Mouse (Mus musculus) A20 (cell line): ENCODE measurements around the gene Fmn2.

Source experiments
- DNase-seq: peaks from one replicate; pipeline ENCODE4 v3.0.0-alpha.2; 2011; ENCODE audit warnings: low read depth, low spot score

Fmn2 gene

DNA sequence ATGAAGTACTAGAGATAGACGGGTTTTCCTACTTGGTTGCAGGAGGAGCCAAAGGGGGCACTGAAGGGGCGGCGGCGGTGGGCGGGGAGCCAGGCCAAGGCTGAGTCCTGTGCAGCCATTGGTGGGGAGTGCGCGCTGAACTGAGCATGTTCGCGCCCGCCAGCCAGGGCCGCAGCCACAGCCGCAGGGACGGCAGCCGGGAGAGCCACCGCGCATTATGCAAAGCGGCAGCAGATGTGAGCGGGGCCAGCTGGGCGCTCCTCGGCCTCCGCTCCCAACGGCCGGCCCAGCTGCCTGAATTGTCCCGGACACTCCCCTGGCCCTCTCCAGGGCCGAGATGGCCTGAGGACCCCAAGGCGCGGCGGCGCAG is at the start of gene Fmn2:
Fmn2 (plus strand) TSS at position 165 of the 370 bp plus-strand sequence.
- DNase-seq, result no peak

DNA sequence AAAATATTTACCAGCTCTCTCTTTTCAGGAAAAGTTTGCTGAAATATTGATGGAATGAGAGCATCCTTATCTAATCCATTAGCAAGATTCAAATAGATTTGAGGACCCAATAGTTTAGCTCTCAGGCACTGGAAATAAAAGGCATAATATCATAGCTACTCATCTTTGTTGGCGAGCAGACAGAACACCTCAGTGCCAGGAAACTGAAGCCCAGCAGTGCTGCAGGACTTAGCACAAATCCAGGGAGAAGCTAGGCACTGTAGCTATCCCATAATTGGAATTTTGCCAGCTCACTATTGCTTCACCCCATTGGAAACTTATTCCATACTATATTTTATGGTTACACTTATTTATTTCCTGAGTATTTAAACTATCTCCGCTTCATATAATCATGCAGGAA is 46.5 kb upstream of the Fmn2 start:
- no peak for DNase-seq

DNA sequence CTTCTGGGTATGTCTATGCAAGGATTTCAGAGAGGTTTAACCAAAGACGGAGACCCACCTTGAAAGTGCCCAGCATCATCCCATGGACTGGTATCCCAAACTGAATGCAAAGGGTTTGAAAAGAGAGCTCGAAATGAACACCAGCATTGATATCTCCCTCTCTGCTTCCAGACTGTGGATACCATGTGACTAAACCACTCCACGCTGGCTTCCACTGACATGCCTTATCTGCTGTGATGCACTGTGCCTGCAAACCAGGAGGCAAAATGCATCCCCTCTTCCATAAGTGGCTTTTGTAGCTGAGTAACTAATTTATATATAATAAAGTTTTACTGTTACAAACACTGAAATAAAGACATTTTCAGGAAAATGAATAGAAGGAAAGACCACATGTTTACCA is 36.2 kb upstream of the Fmn2 start:
- no peak for DNase-seq

DNA sequence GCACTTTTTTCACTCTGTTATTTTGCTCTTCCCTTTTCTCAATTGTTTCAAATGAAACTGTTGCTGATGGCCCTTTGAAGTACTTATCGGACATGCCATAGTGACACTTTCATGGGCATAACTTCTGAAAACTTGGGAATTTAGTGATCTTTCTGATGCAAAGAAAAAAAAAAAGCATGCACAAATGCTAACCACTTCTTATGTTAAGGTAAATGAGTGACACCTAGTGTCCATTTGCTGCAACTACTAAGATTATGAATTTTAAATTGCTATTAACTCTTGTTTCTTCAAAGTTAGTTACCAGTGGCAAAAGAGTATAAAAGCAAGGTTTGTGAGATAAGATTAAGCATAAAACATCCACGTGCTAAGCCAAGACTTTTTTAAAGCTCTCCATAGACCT is 35.4 kb upstream of the Fmn2 start:
- DNase-seq, result peak; percentile 11

DNA sequence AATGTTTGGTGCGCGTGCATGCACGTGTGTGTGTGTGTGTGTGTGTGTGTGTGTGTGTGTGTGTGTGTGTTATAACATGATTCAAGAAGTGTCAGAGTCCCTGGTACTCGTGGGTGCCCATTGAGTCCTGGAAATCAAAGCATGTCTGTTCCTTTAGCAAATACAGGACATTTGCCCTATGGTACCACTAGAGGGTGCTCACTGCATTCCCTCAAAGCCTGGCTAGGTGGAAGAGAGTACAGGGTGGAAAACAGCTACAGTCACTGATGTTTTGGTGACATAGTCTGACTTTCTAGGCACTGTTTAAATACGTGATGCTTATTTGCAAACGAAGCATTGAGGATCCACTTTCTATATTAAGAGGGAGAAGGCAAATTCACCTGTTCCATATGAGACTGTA is 31.9 kb upstream of the Fmn2 start:
- peak; percentile 15 for DNase-seq

DNA sequence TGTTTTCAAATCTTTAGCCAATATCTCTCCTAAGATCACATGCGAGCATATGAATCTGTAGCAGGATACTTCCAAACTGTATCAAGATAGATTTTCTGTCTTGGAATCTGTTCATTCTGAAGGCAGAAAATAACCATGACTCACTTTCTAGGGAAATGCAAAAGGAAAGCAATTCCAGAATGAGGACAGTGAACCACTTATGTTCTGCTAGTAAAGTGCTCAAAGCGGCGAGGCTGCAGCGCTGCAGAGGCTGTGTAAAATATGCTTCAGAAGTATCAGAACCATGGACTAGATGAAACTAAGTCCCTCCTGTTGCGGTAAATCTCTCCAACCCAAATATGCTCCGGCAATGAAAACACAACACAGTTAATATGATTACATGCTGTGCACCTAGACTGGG is 19.1 kb upstream of the Fmn2 start:
- DNase-seq, result no peak

DNA sequence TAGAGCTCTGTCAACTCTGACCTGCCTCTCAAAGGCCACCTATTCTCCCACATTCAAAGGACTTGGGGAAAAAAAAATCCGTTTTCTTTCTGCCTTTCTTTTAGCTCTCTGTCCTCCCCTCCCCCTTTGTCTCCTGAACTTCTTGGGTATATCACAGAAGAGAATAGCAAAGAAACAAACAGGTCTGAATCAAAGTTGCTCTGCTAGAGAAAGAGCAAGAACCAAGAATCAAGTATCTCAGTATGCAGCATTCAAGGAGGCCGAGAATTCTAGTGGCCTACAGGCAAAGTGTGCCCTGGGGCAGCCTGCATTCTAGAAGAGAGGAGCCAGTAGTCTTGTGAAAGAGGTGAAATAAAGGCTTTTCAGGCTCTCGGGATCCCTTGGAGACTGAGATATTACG is 1.6 kb upstream of the Fmn2 start:
- DNase-seq, result no peak

DNA sequence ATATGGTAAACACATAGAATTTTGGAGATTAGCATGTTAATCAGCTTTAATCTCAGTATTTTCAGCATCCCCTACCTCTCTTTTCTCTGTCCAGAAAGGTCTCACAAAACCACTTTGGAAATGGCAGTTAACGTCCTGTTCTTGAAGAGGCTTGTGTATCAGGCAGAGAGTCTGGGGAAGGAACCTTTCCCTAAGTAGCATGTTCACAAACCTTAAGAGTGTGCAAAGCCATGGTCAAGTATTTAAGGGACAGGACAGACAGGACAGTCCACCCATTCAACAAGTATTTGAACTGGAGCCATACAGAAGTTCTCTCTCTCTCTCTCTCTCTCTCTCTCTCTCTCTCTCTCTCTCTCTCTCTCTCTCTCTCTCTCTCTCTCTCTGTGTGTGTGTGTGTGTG is 614 bp upstream of the Fmn2 start:
- DNase-seq, result no peak

DNA sequence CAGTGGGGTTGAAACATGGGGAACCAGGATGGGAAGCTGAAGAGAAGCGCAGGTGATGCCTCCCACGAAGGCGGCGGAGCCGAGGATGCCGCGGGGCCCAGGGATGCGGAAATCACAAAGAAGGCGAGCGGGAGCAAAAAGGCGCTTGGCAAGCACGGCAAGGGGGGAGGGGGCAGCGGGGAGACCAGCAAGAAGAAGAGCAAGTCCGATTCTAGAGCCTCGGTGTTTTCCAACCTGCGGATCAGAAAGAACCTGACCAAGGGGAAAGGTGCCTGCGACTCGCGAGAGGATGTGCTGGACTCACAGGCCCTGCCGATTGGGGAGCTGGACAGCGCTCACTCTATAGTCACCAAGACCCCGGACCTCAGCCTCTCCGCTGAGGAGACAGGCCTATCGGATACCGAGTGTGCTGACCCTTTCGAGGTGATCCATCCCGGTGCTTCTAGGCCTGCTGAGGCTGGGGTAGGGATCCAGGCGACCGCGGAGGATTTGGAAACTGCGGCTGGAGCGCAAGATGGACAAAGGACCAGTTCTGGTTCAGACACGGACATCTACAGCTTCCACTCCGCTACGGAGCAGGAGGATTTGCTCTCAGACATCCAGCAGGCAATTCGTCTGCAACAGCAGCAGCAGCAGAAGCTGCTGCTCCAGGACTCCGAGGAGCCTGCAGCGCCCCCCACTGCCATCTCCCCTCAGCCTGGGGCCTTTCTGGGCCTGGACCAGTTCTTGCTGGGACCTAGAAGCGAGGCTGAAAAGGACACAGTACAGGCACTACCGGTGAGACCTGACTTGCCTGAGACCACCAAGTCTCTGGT is 613 bp downstream of the Fmn2 start:
- DNase-seq, result no peak

DNA sequence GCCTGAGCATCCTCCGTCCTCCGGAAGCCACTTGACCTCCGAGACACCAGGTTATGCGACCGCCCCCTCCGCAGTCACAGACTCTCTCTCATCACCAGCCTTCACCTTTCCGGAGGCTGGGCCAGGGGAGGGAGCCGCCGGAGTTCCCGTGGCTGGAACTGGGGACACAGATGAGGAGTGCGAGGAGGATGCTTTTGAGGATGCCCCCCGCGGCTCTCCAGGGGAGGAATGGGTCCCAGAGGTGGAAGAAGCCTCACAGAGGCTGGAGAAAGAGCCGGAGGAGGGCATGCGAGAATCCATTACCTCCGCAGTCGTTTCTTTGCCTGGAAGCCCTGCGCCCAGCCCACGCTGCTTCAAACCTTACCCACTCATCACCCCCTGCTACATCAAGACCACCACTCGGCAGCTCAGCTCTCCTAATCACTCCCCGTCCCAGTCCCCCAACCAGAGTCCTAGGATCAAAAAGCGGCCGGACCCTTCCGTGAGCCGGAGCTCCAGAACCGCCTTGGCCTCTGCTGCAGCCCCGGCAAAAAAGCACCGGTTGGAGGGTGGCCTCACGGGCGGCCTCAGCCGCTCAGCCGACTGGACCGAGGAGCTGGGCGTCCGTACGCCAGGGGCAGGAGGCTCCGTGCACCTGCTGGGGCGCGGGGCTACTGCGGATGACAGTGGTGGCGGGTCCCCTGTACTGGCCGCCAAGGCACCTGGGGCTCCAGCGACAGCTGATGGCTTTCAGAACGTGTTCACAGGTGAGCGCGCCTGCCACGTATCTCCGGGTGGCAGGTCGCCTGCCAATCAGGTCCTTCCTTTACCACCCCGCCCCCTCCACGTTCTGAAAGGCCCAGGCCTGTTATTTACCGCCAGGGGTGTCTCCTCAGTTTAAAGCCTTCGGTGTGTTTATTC is 1.5 kb downstream of the Fmn2 start:
- DNase-seq, result no peak

DNA sequence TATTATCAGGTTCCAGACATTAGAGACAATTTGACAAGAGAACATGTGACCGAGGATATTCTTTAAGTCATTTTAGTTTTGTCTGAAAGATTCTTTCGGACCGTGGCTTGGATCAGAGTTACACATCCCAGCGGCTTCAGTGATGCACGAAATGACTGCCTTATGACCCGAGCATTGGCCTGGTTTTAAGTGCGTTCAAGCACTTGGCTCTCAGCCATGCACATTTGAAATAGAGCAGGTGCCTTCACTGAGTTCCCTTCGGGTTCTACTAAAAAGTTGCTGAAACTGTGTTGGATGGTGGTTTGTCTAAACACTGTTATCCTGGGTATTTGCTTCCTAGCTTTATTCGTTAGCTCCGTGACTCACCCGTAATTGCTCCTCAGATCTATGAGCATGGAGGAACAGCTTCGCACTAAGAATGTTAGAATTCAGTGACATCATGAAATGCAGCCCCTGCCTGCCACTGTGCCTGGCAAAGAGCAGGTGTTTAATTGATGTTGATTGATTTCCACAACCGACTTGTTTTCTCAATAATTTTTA is 7.0 kb downstream of the Fmn2 start:
- DNase-seq, result no peak

DNA sequence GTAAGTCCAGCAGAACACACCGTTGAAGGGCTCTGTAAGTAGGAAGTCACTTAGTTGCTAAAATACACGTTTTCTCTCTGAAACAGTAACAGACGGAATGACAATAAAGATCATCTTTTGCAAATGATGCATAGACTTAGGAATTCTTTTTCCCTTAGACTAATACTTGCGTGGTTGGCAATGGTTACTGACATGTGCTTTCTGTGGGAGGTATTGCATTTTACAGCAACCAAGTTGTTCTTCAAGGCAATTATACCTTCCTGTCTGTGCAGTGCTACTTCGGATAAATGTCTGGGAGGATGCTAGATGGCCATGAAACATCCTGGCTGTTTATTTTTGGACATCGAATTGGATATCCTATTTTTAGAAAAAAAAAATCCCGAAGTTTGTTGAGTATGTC is 11.8 kb downstream of the Fmn2 start:
- DNase-seq, result no peak

DNA sequence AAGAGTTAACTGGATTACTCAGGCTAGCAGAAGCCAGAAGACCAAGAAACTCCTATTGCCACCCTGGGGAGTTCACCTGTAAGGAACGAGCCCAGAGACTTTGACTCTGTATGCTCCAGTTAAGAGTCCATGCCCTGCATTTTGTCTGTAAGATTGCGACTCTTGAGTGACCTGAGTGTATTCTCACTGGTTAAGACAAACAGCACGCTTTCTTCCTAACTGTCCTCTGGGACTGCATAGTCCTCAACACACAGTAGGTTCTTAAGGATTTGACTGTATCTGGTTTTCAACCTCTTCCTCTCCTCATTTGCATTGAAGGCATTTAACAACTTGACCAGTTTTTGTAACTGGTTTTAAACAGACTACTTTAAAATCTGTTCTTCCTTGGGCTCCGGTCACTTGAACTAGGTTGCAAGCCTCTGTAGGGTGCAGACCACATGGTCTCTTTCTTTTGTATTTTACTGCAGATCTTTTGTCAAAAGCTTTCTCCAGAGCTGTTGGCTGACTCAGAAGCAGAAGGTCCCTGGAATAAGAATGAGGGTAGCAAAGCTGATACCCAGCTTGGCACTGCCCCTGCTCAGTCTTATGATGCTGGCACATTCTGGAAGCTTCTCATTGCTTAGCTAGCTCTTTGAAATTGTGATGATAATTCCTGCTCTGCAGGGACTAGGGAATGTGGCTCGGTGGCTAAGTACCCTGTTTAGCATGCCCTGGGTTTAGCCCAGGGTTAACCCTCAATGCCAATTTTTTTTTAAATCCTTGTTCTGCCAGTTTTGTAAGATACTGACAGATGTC is 20.5 kb downstream of the Fmn2 start:
- DNase-seq, result no peak

DNA sequence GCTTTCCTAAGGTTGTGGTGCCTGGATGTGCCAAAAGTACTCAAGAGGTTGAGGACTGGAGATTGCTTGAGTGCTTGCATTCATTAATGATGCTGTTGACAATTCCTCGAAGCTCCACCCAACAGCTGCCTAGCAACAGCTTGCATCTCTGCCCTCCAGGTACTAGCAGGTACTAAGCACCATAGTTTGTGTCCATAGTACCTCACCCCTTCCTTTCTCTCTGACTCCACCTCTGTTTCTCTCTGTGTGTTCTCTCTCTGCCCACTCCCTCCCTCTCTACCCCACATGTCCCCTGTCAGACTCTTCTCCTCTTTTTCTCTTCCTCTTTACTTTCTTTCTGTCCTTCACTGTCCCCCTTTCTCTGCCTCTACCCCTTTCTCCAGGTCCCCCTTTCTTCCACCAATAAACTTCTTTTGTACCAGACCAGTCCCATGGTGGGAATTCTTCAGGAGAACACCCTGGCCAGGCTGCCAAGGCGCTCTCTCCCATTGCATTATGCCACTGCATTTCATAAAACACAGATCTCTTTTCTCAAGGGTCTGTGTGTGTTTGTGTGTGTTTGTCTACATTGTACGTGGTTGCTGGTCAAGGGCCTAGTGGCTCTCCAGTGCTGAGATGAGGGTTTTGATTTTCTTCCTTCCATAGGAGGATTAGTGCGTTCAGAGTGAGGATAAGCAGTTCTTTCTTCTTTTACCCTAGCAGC is 21.3 kb downstream of the Fmn2 start:
- DNase-seq, result no peak

DNA sequence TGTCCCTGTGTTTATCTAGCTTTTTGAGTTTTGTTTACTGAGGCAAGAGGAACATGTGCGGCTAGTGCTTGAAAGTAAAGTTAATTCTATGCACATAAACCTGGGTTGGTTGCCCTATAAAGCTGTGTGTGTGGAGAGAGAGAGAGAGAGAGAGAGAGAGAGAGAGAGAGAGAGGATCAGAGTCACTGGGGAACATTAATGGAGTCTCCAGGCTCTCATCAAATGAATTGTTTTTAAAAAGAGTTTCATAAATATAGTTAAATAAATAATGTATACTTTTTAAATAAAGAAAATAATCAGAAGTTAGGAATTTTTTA is 21.8 kb downstream of the Fmn2 start:
- DNase-seq, result no peak

DNA sequence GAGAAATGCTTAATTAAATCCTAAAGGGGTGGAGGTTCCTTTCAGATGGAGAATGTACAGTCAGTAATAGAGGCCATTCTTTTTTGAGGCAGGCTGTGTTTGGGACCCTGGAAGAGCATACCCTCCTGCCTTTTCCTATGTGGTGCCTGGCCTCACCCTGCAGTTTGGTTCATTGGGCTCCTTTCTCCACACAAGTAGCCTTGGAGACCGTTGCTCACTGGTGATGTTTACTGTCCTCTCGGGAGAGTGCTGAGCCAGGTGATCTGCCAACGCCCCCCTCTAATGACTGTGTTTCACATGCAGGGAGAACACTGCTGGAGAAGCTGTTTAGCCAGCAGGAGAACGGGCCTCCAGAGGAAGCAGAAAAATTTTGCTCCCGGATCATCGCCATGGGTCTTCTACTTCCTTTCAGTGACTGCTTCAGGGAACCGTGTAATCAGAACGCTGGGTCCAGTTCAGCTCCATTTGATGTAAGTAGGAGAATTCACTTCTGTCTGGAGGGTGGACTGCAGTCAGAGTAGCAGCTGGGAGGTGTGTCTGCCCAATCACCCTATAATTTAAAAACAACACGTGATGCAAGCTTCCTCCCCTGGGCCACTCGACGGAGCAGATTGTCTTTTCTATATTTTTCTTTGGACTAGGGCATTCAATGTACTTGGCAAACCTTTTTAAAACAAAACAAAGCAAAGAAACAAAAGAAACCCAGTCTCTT is 35.3 kb downstream of the Fmn2 start:
- DNase-seq, result no peak

DNA sequence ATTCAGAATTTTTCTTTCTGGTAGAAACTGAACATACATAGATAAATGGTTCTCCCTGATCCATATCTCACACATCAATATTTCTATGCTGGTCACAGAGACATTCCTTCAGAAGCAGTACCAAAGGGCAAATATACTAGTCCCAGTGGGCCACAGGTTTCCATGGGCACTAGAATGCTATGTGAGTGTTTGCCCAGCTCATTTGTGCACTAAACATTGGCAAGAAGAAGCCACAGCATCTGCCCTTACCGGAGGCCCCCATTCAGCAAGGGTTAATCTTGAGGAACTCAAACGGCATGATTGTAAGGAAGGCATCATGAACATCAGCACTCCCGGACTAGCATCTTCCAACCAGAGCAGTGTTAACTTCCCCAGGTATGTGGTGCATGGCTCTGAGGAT is 35.9 kb downstream of the Fmn2 start:
- no peak for DNase-seq

DNA sequence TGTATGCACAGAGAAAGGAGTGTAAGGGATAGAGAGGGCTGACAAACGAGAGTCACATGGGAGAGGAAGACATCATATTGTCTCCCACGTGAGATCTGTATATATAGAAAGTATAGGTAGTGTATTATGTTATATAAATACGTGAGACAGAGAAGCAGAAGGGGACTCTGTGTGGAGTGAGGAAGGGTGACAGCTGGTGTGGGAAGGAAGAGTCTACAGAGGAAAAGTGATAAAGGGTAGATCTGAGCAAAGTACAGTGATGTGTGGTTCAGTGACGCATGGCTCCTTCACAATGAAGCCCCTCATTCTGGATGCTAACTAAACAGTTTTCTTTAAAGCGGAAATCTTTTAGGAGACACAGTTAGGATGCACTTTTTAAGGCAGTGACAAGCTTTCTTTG is 46.7 kb downstream of the Fmn2 start:
- no peak for DNase-seq

DNA sequence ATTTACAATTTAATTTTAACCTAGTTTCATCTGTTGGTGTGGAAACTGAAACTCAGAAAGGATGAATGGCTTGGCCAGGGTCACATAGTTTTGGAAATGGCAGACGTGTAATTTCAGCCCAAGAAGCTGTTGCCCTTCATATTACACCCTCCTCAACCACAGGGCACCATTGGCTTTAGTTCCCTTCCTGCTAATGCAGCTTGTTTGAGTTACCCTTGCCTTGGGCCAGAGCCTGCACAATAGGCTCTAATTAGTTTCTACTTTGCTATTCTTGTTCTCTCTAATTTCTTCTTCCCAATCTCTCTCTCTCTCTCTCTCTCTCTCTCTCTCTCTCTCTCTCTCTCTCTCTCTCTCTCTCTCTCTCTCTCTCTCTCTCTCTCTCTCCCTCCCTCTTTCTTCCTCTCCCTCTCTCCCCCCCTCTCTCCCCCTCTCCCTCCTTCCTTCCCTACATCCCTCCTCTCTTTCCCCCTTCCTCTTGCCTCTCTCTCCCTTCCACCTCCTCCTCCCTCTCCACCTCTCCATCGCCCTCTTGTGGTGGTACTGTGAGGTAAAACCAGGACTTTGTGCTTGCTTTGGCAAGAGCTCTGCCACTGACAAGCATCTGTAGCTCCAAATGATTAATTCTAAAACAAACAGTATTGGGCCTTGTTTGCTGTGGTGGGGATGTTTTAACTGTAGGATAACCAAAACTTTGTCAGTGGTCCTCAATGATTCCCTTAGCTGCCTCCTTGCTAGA is 51.8 kb downstream of the Fmn2 start:
- no peak for DNase-seq

DNA sequence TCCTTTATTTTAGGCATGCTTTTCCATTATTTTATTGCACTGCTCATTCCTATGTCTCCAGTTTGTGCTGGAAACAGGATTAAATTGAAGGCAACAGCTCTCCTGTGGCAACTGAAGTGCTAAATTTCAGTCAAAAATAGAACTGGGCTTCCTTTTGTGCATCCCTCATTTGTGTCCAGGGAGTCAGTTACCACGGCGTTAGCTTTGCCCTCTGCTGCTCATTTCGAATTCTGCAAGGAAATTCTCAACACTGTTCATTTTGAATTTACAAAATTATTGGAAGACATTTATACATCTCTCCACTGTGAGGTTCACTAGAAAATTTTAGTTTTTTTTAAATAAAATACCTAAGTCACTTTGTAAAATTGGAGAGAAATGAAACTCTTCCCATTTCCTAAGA is 53.8 kb downstream of the Fmn2 start:
- no peak for DNase-seq
